Mouse (Mus musculus): ENCODE measurements around the gene Smcr8. TPM values are rescaled to one million over a fixed set of nuclear protein-coding genes. Genes with fewer than 3 reads are reported as not detected.

Gene Smcr8
- total and polyA plus RNA-seq, 2 experiments from 2014 or later, result 2.1 to 7.6 TPM

DNA sequence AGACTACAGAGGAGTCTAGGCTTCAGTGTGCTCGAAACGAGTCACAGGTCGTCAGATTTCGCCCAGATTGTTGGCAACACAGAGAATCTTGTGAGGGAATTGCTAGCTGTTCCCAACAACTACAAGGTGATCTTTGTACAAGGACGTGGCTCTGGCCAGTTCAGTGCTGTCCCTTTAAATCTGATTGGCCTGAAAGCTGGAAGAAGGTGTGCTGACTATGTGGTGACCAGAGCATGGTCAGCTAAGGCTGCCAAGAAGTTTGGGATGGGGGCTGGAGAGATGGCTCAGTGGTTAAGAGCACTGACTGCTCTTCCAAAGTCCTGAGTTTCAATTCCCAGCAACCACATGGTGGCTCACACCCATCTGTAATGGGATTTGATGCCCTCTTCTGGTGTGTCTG lies 39.1 kb downstream of the Smcr8 start:
- Histone ChIP-seq H3K4me2 (ENCODE audit: low read depth, low read length) (no peak overlapping the region), H3K27ac (ENCODE audit: low read depth) (no peak overlapping the region), H3K27me3 (ENCODE audit: control insufficient read depth, insufficient read depth, low read length) (no peaks in the 10 kb centered on the region), H3K4me1 (ENCODE audit: control insufficient read depth, insufficient read depth) (no peaks in the 10 kb centered on the region), H3K9ac (replicated peaks; ENCODE audit: low read depth, low read length) (no peak overlapping the region), H3K4me3 (ENCODE audit: low read depth, low read length) (no peak overlapping the region), H3K9me3 (replicated peaks; ENCODE audit: control insufficient read depth, low read length) (no peaks in the 10 kb centered on the region), H3K36me3 (replicated peaks; ENCODE audit: control insufficient read depth, insufficient read depth, low read length) (no peaks in the 10 kb centered on the region)
- no peak for ATAC-seq (ENCODE audit: insufficient read depth, low read depth)
- TF ChIP-seq CTCF (IDR thresholded peaks at IDR 0.05; ENCODE audit: low read depth), result no peak
- no peak for TF ChIP-seq EP300 (IDR thresholded peaks at IDR 0.05; ENCODE audit: low read depth)
- 55% methylated on average over 5 of the region's 5 CpGs for WGBS
- no peak for DNase-seq (ENCODE audit: low spot score)

DNA sequence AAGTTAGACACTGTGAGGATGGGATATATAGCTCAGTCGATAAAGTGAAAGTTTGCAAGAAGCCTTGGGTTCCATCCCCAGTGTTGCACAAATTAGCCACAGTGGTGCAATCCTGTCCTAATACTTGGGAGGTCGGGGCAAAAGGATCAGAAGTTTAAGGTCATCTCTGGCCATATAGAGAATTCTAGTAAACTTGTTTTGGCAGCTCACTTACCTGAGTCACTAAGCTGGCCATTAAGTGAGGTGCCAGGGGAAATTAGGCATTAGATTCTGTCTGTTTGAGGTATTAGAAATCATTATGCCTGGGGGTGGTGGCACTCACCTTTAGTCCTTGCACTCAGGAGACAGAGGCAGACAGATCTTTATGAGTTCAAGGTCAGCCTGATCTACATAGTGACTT lies 46.4 kb downstream of the Smcr8 start:
- no peak for DNase-seq (ENCODE audit: low spot score)
- H3K4me2 ChIP-seq (ENCODE audit: low read depth, low read length), result no peak overlapping the region
- no peaks in the 10 kb centered on the region for H3K27me3 ChIP-seq (ENCODE audit: control insufficient read depth, insufficient read depth, low read length)
- no peak overlapping the region for H3K27ac ChIP-seq (ENCODE audit: low read depth)
- ATAC-seq (ENCODE audit: insufficient read depth, low read depth), result no peak
- no peaks in the 10 kb centered on the region for H3K9me3 ChIP-seq (replicated peaks; ENCODE audit: control insufficient read depth, low read length)
- H3K4me3 ChIP-seq (ENCODE audit: low read depth, low read length), result no peak overlapping the region
- WGBS, result 51% methylated on average over 2 of the region's 2 CpGs
- TF ChIP-seq EP300 (IDR thresholded peaks at IDR 0.05; ENCODE audit: low read depth), result no peak
- TF ChIP-seq CTCF (IDR thresholded peaks at IDR 0.05; ENCODE audit: low read depth), result no peak
- no peaks in the 10 kb centered on the region for H3K36me3 ChIP-seq (replicated peaks; ENCODE audit: control insufficient read depth, insufficient read depth, low read length)
- no peak overlapping the region for H3K9ac ChIP-seq (replicated peaks; ENCODE audit: low read depth, low read length)
- no peaks in the 10 kb centered on the region for H3K4me1 ChIP-seq (ENCODE audit: control insufficient read depth, insufficient read depth)

DNA sequence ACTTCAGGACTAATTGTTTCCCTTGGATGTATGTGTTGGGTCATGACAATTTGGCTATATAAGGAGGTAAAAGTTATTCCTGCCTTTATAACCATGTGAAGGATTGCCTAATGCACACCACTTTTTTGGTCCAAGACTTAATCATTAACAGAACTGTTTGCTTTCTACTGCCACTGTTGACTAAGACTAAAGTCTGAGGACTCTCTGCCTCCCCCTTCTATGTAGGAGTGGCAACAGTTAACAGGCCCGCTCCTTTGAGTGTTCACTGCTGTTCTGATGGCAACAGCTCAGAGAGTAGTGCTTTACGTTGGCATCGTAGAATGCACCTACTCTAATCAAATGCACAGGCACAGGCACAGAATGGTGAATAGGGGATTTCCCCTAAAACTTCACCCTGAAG lies 47.9 kb downstream of the Smcr8 start:
- no peaks in the 10 kb centered on the region for H3K36me3 ChIP-seq (replicated peaks; ENCODE audit: control insufficient read depth, insufficient read depth, low read length)
- ATAC-seq (ENCODE audit: insufficient read depth, low read depth) (no peak), DNase-seq (ENCODE audit: low spot score) (no peak)
- H3K9ac ChIP-seq (replicated peaks; ENCODE audit: low read depth, low read length), result no peak overlapping the region
- no peak overlapping the region for H3K4me2 ChIP-seq (ENCODE audit: low read depth, low read length)
- H3K4me1 ChIP-seq (ENCODE audit: control insufficient read depth, insufficient read depth), result no peaks in the 10 kb centered on the region
- H3K4me3 ChIP-seq (ENCODE audit: low read depth, low read length), result no peak overlapping the region
- H3K27me3 ChIP-seq (ENCODE audit: control insufficient read depth, insufficient read depth, low read length), result no peaks in the 10 kb centered on the region
- 68% methylated on average over 3 of the region's 3 CpGs for WGBS
- no peak for TF ChIP-seq CTCF (IDR thresholded peaks at IDR 0.05; ENCODE audit: low read depth)
- TF ChIP-seq EP300 (IDR thresholded peaks at IDR 0.05; ENCODE audit: low read depth), result no peak
- H3K9me3 ChIP-seq (replicated peaks; ENCODE audit: control insufficient read depth, low read length), result no peaks in the 10 kb centered on the region
- no peak overlapping the region for H3K27ac ChIP-seq (ENCODE audit: low read depth)

DNA sequence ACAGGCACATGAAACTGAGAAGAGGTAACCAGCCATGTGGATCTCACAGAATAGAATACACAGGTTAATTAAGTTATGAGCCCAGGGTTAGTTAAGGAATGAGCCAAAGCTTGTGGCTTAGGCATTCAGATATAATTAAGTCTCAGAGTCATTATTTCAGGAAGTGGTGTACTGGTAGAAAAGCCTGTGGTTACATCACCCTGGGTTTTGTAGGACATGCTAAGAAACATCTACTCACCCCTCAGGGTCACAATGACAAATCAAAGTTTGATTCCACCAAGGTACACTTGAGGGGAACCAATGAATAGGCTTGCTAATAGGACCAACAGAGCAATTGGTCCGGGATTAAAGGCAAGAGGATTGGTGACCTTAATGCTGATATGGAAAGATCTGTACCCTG lies 49.4 kb downstream of the Smcr8 start:
- Histone ChIP-seq H3K27me3 (ENCODE audit: control insufficient read depth, insufficient read depth, low read length) (no peaks in the 10 kb centered on the region), H3K36me3 (replicated peaks; ENCODE audit: control insufficient read depth, insufficient read depth, low read length) (no peaks in the 10 kb centered on the region), H3K4me2 (ENCODE audit: low read depth, low read length) (no peak overlapping the region), H3K4me1 (ENCODE audit: control insufficient read depth, insufficient read depth) (no peaks in the 10 kb centered on the region), H3K4me3 (ENCODE audit: low read depth, low read length) (no peak overlapping the region), H3K27ac (ENCODE audit: low read depth) (no peak overlapping the region), H3K9me3 (replicated peaks; ENCODE audit: control insufficient read depth, low read length) (no peaks in the 10 kb centered on the region), H3K9ac (replicated peaks; ENCODE audit: low read depth, low read length) (no peak overlapping the region)
- TF ChIP-seq EP300 (IDR thresholded peaks at IDR 0.05; ENCODE audit: low read depth), result no peak
- TF ChIP-seq CTCF (IDR thresholded peaks at IDR 0.05; ENCODE audit: low read depth), result no peak
- WGBS, result 29% methylated on average over 1 of the region's 1 CpGs
- ATAC-seq (ENCODE audit: insufficient read depth, low read depth) (no peak), DNase-seq (ENCODE audit: low spot score) (no peak)

DNA sequence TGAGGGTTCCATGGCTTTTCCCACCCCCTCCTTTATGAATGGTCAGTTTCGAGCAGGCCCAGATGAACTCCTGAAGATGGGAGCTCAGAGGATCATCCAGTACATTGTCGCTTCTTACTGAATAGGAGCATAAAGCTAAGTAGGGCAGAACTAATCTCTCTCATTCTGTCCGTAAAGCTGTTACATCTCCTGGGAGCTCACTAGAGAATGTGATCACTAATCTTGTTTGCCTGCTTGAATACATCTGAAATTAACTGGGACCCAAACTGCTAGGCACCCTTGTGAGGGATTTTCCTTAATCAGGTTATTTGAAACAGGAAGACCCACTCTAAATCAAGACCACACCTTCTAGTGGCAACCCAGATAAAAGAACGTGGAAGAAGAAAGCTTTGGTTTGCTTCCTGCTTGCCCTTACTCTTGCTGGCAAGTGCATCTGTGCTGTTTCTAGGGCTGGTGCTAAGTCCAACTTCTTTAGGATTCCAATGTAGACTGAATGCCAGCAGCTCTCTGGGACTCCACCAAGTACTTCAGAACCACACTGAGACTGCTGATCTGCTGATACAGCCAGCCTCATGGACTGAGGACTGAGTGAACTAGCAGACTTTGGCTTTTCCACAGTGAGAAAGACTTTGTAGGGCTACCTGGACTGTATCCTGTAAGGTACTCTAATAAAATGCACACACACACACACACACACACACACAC lies 50.1 kb downstream of the Smcr8 start:
- DNase-seq (ENCODE audit: low spot score), result no peak
- no peak for ATAC-seq (ENCODE audit: insufficient read depth, low read depth)
- no peaks in the 10 kb centered on the region for H3K9me3 ChIP-seq (replicated peaks; ENCODE audit: control insufficient read depth, low read length)
- H3K4me2 ChIP-seq (ENCODE audit: low read depth, low read length), result no peak overlapping the region
- H3K4me1 ChIP-seq (ENCODE audit: control insufficient read depth, insufficient read depth), result no peaks in the 10 kb centered on the region
- no peak overlapping the region for H3K4me3 ChIP-seq (ENCODE audit: low read depth, low read length)
- 55% methylated on average over 4 of the region's 4 CpGs for WGBS
- no peak overlapping the region for H3K9ac ChIP-seq (replicated peaks; ENCODE audit: low read depth, low read length)
- H3K27me3 ChIP-seq (ENCODE audit: control insufficient read depth, insufficient read depth, low read length), result no peaks in the 10 kb centered on the region
- H3K27ac ChIP-seq (ENCODE audit: low read depth), result no peak overlapping the region
- no peaks in the 10 kb centered on the region for H3K36me3 ChIP-seq (replicated peaks; ENCODE audit: control insufficient read depth, insufficient read depth, low read length)
- no peak for TF ChIP-seq CTCF (IDR thresholded peaks at IDR 0.05; ENCODE audit: low read depth)
- TF ChIP-seq EP300 (IDR thresholded peaks at IDR 0.05; ENCODE audit: low read depth), result no peak

DNA sequence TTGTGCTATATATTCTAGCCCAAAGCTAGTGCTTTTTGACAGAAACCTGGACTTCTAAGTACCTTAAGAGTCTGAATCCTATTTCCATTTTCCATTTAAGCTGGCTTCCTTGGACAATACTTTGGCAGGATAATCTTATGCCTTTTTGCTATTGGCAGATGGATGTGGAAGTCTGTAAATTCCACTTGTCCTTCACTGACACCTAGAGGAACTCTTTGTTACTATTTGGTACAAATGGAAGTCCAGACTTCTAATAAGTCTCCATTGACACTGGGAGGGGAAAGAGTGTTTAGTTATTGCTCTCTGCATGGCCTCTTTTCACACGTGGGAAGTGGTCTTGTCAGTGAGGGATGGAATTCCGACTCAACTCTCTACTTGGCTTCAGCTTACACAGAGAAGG lies 51.6 kb downstream of the Smcr8 start:
- Histone ChIP-seq H3K4me2 (ENCODE audit: low read depth, low read length) (no peak overlapping the region), H3K4me3 (ENCODE audit: low read depth, low read length) (no peak overlapping the region), H3K9ac (replicated peaks; ENCODE audit: low read depth, low read length) (no peak overlapping the region), H3K27ac (ENCODE audit: low read depth) (no peak overlapping the region), H3K4me1 (ENCODE audit: control insufficient read depth, insufficient read depth) (no peaks in the 10 kb centered on the region), H3K9me3 (replicated peaks; ENCODE audit: control insufficient read depth, low read length) (no peaks in the 10 kb centered on the region), H3K27me3 (ENCODE audit: control insufficient read depth, insufficient read depth, low read length) (no peaks in the 10 kb centered on the region), H3K36me3 (replicated peaks; ENCODE audit: control insufficient read depth, insufficient read depth, low read length) (no peaks in the 10 kb centered on the region)
- TF ChIP-seq CTCF (IDR thresholded peaks at IDR 0.05; ENCODE audit: low read depth) (peak; percentile 44; the same call in 1 of the 2 replicates), EP300 (IDR thresholded peaks at IDR 0.05; ENCODE audit: low read depth) (no peak)
- DNase-seq (ENCODE audit: low spot score), result peak; percentile 51
- WGBS, result 18% methylated on average over 2 of the region's 2 CpGs
- ATAC-seq (ENCODE audit: insufficient read depth, low read depth), result no peak
